Mouse (Mus musculus): ENCODE measurements around the gene Spata31d1a.

Gene Spata31d1a

GRCm38 (mm10) chr13:59663939-59664712, 46.0 kb downstream of the Spata31d1a start:
- DNase-seq = peak; percentile 35

DNA sequence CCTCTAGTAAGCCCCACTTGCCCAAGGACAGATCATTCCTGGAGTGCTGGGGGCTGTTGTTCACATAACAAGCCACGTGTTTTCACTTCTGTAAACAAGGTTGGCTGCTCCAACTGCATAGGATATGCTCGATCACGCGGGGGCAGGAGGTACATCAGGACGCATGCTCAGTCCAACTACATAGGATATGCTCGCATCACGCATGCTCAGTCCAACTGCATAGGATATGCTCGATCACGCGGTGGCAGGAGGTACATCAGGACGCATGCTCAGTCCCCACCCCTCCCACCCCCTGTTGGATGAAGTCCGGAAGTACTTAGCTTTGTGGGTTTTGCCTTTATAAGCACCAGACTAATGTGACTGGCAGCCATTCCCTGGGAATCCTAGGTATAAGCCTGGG, 48.2 kb downstream of the Spata31d1a start:
- DNase-seq = no peak

DNA sequence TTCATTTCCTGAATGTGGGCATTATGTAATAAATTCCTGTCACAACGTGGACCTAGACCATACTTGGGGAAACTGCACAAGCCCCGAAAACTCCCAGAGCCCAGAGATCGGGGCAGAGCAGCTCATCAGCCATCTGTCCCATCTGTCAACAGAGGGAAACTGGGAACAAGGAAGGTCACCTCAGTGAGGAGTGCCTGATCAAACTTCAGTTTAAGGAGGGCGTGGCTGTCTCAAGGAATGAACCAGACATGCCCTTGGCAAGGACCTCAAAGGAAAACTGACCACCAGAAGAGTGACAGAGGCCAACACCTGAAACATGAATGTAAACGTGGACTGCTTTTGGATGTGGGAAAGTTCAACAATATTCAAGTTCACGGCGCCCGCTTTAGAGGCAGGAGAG, 48.7 kb downstream of the Spata31d1a start:
- no peak for DNase-seq

DNA sequence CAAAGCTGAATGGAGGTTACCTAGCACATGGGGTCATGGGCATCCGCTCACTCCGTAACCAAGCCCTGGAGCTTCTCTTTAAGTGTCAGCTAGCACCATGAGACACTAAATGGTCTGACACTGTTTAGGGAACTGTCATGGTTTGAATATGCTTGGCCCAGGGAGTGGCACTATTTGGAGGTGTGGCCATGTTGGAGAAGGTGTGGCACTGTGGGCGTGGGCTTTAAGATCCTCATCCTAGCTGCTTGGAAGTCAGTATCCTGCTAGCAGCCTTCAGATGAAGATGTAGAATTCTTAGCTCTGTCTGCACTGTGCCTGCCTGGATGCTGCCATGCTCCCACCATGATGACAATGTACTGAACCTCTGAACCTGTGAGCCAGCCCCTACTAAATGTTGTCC, 49.8 kb downstream of the Spata31d1a start:
- DNase-seq = no peak

GRCm38 (mm10) chr13:59657781-59658180, 52.3 kb downstream of the Spata31d1a start:
- no peak for DNase-seq

DNA sequence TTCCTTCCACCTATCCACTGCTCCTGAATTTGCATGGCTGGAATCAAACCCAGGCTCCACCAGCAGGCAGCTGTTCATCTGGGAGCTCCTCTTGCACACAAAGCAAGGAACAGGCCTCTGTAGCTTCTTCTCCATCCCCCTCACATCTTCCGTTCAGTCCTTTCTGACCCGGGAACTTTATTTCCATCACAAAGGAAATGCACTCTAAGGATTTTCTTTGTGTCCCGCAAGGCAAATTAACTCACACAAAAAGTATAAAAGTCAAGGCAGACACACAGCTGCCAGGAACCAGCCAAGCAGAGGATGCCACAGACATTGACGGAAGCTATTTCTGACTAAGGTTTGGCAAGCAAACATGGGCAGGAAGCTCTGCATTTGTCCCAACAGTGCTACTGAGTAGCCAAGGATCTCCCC, 53.1 kb downstream of the Spata31d1a start:
- no peak for DNase-seq

DNA sequence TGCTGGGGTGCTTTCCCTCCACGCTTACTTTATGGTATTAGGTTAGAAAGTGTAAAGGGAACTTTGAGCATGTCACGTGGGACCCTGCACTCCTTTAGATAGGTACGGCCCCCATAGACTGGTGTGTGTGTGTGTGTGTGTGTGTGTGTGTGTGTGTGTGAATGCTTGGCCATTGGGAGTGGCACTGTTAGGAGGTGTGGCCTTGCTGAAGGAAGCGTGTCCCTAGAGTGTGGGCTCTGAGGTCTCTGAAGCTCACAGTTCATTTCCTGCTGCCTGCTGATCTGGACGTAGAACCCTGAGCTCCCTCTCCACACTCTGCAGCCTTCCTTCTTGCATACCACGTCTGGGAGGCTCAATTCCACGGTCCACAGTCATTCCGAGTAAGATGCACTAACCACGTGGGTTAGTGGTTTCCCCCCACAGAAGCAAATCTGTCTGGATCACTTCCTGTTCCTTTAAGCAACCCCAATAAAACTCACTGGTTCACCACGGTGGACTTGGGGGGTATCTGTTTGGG, 53.8 kb downstream of the Spata31d1a start:
- no peak for DNase-seq

DNA sequence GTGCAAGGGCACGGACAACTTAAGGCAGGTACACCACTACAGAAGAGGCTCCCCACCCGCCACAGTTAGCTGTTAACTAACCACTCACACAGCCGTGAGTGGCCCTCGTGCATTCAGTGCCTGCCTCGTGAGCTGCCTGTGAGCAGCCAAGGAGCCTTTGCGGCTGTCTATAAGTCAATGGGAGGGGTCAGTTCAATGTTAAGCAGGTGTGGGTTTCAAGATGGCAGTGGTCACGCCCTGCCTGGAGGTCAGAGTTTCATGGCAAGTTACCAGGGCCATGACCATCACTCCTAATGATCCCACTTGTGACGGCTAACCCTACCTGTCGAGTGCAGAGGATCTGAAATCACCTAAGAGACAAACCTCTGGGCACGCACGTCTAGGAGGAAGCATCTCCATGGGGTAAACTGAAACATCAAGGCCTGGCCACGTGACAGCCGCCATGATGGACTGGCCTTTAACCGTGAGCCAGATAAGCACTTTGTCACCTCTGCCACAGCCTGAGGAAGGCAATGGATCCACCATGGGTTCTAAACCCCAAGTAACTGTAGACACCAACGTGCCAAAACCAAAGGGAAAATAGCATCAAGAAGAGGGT, 54.3 kb downstream of the Spata31d1a start:
- no peak for DNase-seq

GRCm38 (mm10) chr13:59654465-59654864, 55.7 kb downstream of the Spata31d1a start:
- no peak for DNase-seq

- no peak for DNase-seq
These were observed 57.0 kb downstream of the Spata31d1a start for GRCm38 (mm10) chr13:59653136-59653535.

- no peak for DNase-seq
These were observed 57.5 kb downstream of the Spata31d1a start for GRCm38 (mm10) chr13:59652651-59653050.

Data from kidney, adult 18-20 months (tissue).